Mouse (Mus musculus) bone marrow, adult 2 months (tissue): ENCODE data around the gene Rbpj.

Experiments used
- CTCF ChIP-seq: fragments of 200-500 bp; IDR thresholded peaks from 2 replicates; pipeline ENCODE4 v1.5.1; 2011; ENCODE audit warnings: low read length, control low read depth; ENCODE audit not compliant: control insufficient read depth, insufficient read depth
- POLR2A ChIP-seq: fragments of 200-500 bp; IDR thresholded peaks from 2 replicates; pipeline ENCODE4 v1.6.1; 2011; ENCODE audit warnings: low read depth, mild to moderate bottlenecking, control low read depth, low read length, borderline replicate concordance; ENCODE audit not compliant: control insufficient read depth

DNA sequence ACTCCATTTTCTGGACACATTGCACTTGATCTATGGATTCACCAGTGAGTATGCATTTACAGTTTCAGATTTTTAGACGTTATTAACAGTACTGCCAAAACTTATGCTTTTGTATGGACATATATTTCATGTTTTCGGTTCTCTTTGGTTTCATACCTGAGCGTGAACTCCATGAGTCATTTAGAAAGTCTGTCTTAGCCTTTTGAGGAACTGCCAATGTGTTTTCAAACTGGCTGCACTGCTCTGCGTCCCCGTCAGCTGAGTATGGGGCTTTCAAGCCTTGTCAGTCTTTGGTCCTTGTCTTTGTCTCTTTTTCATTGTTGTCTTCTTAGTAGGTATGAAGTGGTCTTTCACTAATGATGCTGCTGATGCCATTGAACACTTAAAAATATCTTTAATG is 106.5 kb downstream of the Rbpj start:
- TF ChIP-seq POLR2A (no peak), CTCF (no peak)
